Mouse (Mus musculus) midbrain, embryonic 15.5 days (tissue): ENCODE data around the gene Srcin1. TPM values are rescaled to one million over a fixed set of nuclear protein-coding genes. Genes with fewer than 3 reads are reported as not detected.

Experiments used
- ATAC-seq: fragments of 200-750 bp; cut with Nextera tagmentation; replicated peaks from 2 replicates; pipeline ENCODE4 v1.8.0; 2017; ENCODE audit warnings: moderate TSS enrichment
- H3K27ac ChIP-seq: fragments of 300-500 bp; sonication (generic); 2 replicates; pipeline ENCODE4 v1.5.1; 2015; ENCODE audit warnings: mild to moderate bottlenecking, inconsistent platforms
- H3K27me3 ChIP-seq: fragments of 300-500 bp; sonication (generic); replicated peaks from 2 replicates; pipeline ENCODE4 v1.6.1; 2015; ENCODE audit warnings: inconsistent platforms
- H3K36me3 ChIP-seq: fragments of 300-500 bp; sonication (generic); replicated peaks from 2 replicates; pipeline ENCODE4 v1.6.1; 2015; ENCODE audit warnings: inconsistent platforms
- H3K4me1 ChIP-seq: fragments of 300-500 bp; sonication (generic); 2 replicates; pipeline ENCODE4 v1.6.1; 2015; ENCODE audit warnings: inconsistent platforms
- H3K4me2 ChIP-seq: fragments of 300-500 bp; sonication (generic); 2 replicates; pipeline ENCODE4 v1.6.1; 2015; ENCODE audit warnings: inconsistent platforms, mild to moderate bottlenecking, moderate library complexity
- H3K4me3 ChIP-seq: fragments of 300-500 bp; sonication (generic); 2 replicates; pipeline ENCODE4 v1.5.1; 2015; ENCODE audit warnings: mild to moderate bottlenecking, inconsistent platforms
- H3K9ac ChIP-seq: fragments of 300-500 bp; sonication (generic); 2 replicates; pipeline ENCODE4 v1.6.1; 2015; ENCODE audit warnings: mild to moderate bottlenecking, inconsistent platforms
- H3K9me3 ChIP-seq: fragments of 300-500 bp; sonication (generic); 2 replicates; pipeline ENCODE4 v1.6.1; 2016; ENCODE audit warnings: inconsistent platforms
- WGBS: fragments of 180-500 bp; shearing (Covaris S2); methylation state at CpG from one replicate; pipeline ENCODE4 v1.1.7; 2015; ENCODE audit warnings: mixed read lengths; 5-methylcytosine and 5-hydroxymethylcytosine counted together
- polyA plus RNA-seq: library from polyadenylated mRNA; unstranded; fragments of >200 nt; fragmentation: Nextera tagmentation; extraction: Ambion mirVana; gene quantifications from 2 replicates; pipeline ENCODE4 v1.2.1, GENCODE M21; 2015

The Srcin1 gene
- polyA plus RNA-seq, 1 experiment from 2014 or later: 13.2 TPM

GRCm38 (mm10) chr11:97461307-97461820 is 114.6 kb downstream of the Srcin1 start:
- no peak overlapping the region for H3K4me3 ChIP-seq
- H3K9me3 ChIP-seq: no peaks in the 10 kb centered on the region
- no peak for ATAC-seq
- 86% methylated on average over 3 of the region's 3 CpGs for WGBS
- no peaks in the 10 kb centered on the region for H3K27me3 ChIP-seq
- H3K27ac ChIP-seq: no peak overlapping the region
- no peaks in the 10 kb centered on the region for H3K4me1 ChIP-seq
- H3K9ac ChIP-seq: no peak overlapping the region
- peaks cover 37% of the 10 kb centered on the region for H3K36me3 ChIP-seq
- no peak overlapping the region for H3K4me2 ChIP-seq

Other genes with a start within 250 kb of the Srcin1 start
- gene Gpr179, start 224.1 kb downstream of the Srcin1 start, polyA plus RNA-seq: 0.70 and 0.98 TPM in 2 replicates
- 10.6 and 10.8 TPM in 2 replicates for gene Socs7, start 213.6 kb downstream of the Srcin1 start, polyA plus RNA-seq
- 10.9 and 11.0 TPM in 2 replicates for gene Arhgap23, start 160.7 kb downstream of the Srcin1 start, polyA plus RNA-seq
- gene 4933428G20Rik, start 75.8 kb downstream of the Srcin1 start, polyA plus RNA-seq: 1.3 and 1.6 TPM in 2 replicates
- 1.9 and 2.5 TPM in 2 replicates for gene Epop, start 53.5 kb upstream of the Srcin1 start, polyA plus RNA-seq
- gene Mllt6, start 87.2 kb upstream of the Srcin1 start, polyA plus RNA-seq: 3.9 and 4.4 TPM in 2 replicates
- gene Cisd3, start 109.6 kb upstream of the Srcin1 start, polyA plus RNA-seq: 21.6 and 26.4 TPM in 2 replicates
- 23.1 TPM in 2 replicates for gene Pcgf2, start 124.3 kb upstream of the Srcin1 start, polyA plus RNA-seq
- gene Psmb3, start 127.2 kb upstream of the Srcin1 start, polyA plus RNA-seq: 421 and 431 TPM in 2 replicates
- gene Pip4k2b, start 168.5 kb upstream of the Srcin1 start, polyA plus RNA-seq: 4.3 and 4.9 TPM in 2 replicates
- gene Cwc25, start 190.4 kb upstream of the Srcin1 start, polyA plus RNA-seq: 16.2 and 17.6 TPM in 2 replicates
- gene 1700001P01Rik, start 199.7 kb upstream of the Srcin1 start, polyA plus RNA-seq: 0.50 and 1.1 TPM in 2 replicates
- 259 and 277 TPM in 2 replicates for gene Rpl23, start 206.3 kb upstream of the Srcin1 start, polyA plus RNA-seq
- gene Lasp1, start 222.8 kb upstream of the Srcin1 start, polyA plus RNA-seq: 198 and 199 TPM in 2 replicates